Mouse (Mus musculus): ENCODE measurements around the gene Mall. TPM values are rescaled to one million over a fixed set of nuclear protein-coding genes. Genes with fewer than 3 reads are reported as not detected.
A peak's percentile ranks its signal among the peaks of the same experiment; 100 is the strongest.

The Mall gene
- total and polyA plus RNA-seq, 3 experiments, result 0.11 TPM; not detected in 2

DNA sequence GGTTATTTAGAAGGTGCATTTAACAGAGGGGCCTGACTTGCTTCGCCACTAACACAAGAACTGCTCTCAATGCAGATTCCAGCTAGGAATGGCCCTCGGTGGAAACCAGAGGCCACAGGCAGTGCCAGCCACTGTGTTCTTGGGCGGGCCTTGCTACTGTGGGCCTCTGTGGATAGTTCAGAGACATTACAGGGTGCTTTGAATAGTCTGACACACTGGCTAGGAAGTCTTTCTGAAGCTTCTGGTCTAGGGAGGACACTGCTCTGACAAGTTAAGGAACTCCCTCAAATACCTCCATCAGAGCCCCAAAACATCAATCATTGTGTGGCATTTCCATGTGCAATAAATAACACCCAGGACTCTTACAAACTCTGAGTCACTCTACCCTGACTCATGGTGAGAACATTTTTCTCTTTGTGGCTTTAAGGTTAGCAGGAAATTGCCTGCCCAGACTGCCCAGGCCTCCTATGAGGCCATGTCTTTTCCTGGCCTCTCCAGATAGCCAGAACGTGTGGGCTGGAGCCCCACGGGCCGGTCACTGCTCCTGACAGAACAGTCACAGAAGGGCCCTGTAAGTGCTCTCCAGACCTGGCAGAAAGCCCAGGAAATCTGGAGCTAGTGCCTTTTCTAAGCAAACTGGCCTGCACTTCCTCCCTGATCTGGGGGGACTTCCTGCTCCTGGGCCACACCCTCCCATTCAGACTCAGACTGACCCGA is 7.4 kb downstream of the Mall start:
- TF ChIP-seq ELF1 (IDR thresholded peaks at IDR 0.05; ENCODE audit: low read depth, low read length) (no peak), RCOR1 (conservative IDR thresholded peaks at IDR 0.05; ENCODE audit: low read depth, low read length) (no peak), RAD21 (IDR thresholded peaks at IDR 0.05; ENCODE audit: low read depth, low read length) (no peak)
- no peak overlapping the region for H3K27ac ChIP-seq (ENCODE audit: insufficient read depth, low read depth)
- H3K4me1 ChIP-seq (ENCODE audit: control insufficient read depth in 1 of 2, insufficient read depth in 2 of 2), result peaks cover 19 to 56% of the 10 kb centered on the region in 2 experiments
- in situ Hi-C loops (cut with MboI; ENCODE audit: low pct_ligation_motif_present, low pct_unique_long_range_greater_than_20kb, low sequenced_read_pairs), result no loop called here
- dilution Hi-C loops (cut with MboI; ENCODE audit: extremely low pct_ligation_motif_present, extremely low pct_unique_long_range_greater_than_20kb, low sequenced_read_pairs), result no loop called here
- DNase-seq (ENCODE audit: extremely low read depth), result no peak
- H3K79me2 ChIP-seq (replicated peaks; ENCODE audit: control insufficient read depth, extremely low read depth, insufficient read depth, poor library complexity, severe bottlenecking), result no peaks in the 10 kb centered on the region
- H3K9me3 ChIP-seq (replicated peaks; ENCODE audit: low read length), result no peaks in the 10 kb centered on the region
- H3K36me3 ChIP-seq (replicated peaks in 1 of 2; ENCODE audit: control insufficient read depth in 1 of 2, insufficient read depth in 1 of 2, low read length in 1 of 2), result no peaks in the 10 kb centered on the region
- peaks cover 1% of the 10 kb centered on the region for H3K27me3 ChIP-seq (replicated peaks)
- no peak overlapping the region for H3K9ac ChIP-seq (ENCODE audit: insufficient read depth, low read depth)
- no peak overlapping the region for H3K4me3 ChIP-seq (replicated peaks in 1 of 3; ENCODE audit: low read depth in 2 of 3, low read length in 2 of 3, poor library complexity in 1 of 3)
- H3K4me2 ChIP-seq (ENCODE audit: insufficient read depth, low read depth, poor library complexity, severe bottlenecking), result no peak overlapping the region

GRCm38 (mm10) chr2:127718839-127719468 is 10.8 kb downstream of the Mall start:
- H3K9me3 ChIP-seq (replicated peaks; ENCODE audit: low read length), result no peaks in the 10 kb centered on the region
- dilution Hi-C loops (cut with MboI; ENCODE audit: extremely low pct_ligation_motif_present, extremely low pct_unique_long_range_greater_than_20kb, low sequenced_read_pairs), result no loop called here
- H3K27ac ChIP-seq (ENCODE audit: insufficient read depth, low read depth), result no peak overlapping the region
- H3K9ac ChIP-seq (ENCODE audit: insufficient read depth, low read depth), result no peak overlapping the region
- DNase-seq (ENCODE audit: extremely low read depth), result peak; percentile 62
- H3K4me2 ChIP-seq (ENCODE audit: insufficient read depth, low read depth, poor library complexity, severe bottlenecking), result peak overlapping the region; percentile 27
- peak; percentile 79 for TF ChIP-seq IRF4 (IDR thresholded peaks at IDR 0.05; ENCODE audit: low read depth, low read length)
- TF ChIP-seq KAT2A (IDR thresholded peaks at IDR 0.05; ENCODE audit: insufficient replicate concordance, low read length), result no peak
- TF ChIP-seq MAFK (IDR thresholded peaks at IDR 0.05; ENCODE audit: insufficient replicate concordance, low read length), result no peak
- H3K4me1 ChIP-seq (ENCODE audit: control insufficient read depth in 1 of 2, insufficient read depth in 2 of 2), result peaks cover 19 to 55% of the 10 kb centered on the region in 2 experiments
- peaks cover 1% of the 10 kb centered on the region for H3K27me3 ChIP-seq (replicated peaks)
- no peaks in the 10 kb centered on the region for H3K36me3 ChIP-seq (replicated peaks in 1 of 2; ENCODE audit: control insufficient read depth in 1 of 2, insufficient read depth in 1 of 2, low read length in 1 of 2)
- no peak overlapping the region for H3K4me3 ChIP-seq (replicated peaks in 1 of 3; ENCODE audit: low read depth in 2 of 3, low read length in 2 of 3, poor library complexity in 1 of 3)
- in situ Hi-C loops (cut with MboI; ENCODE audit: low pct_ligation_motif_present, low pct_unique_long_range_greater_than_20kb, low sequenced_read_pairs), result no loop called here
- H3K79me2 ChIP-seq (replicated peaks; ENCODE audit: control insufficient read depth, extremely low read depth, insufficient read depth, poor library complexity, severe bottlenecking), result no peaks in the 10 kb centered on the region

GRCm38 (mm10) chr2:127714726-127715125 is 15.0 kb downstream of the Mall start:
- no peaks in the 10 kb centered on the region for H3K9me3 ChIP-seq (replicated peaks; ENCODE audit: low read length)
- peaks cover 10% of the 10 kb centered on the region for H3K27me3 ChIP-seq (replicated peaks)
- H3K4me2 ChIP-seq (ENCODE audit: insufficient read depth, low read depth, poor library complexity, severe bottlenecking), result no peak overlapping the region
- no peak for TF ChIP-seq ZMIZ1 (IDR thresholded peaks at IDR 0.05; ENCODE audit: low read depth, low read length)
- TF ChIP-seq ZC3H11A (IDR thresholded peaks at IDR 0.05; ENCODE audit: low read depth, low read length), result no peak
- no peak for TF ChIP-seq TCF12 (IDR thresholded peaks at IDR 0.05; ENCODE audit: low read depth, low read length)
- TF ChIP-seq USF2 (conservative IDR thresholded peaks at IDR 0.05; ENCODE audit: low read depth, low read length), result no peak
- TF ChIP-seq BHLHE40 (IDR thresholded peaks at IDR 0.05; ENCODE audit: low read depth, low read length), result no peak
- TF ChIP-seq HCFC1 (IDR thresholded peaks at IDR 0.05; ENCODE audit: low read depth, low read length), result no peak
- no peak for TF ChIP-seq CHD2 (IDR thresholded peaks at IDR 0.05; ENCODE audit: low read length)
- TF ChIP-seq EP300 (IDR thresholded peaks at IDR 0.05; ENCODE audit: low read length), result no peak
- no peak overlapping the region for H3K27ac ChIP-seq (ENCODE audit: insufficient read depth, low read depth)
- H3K9ac ChIP-seq (ENCODE audit: insufficient read depth, low read depth), result no peak overlapping the region
- H3K36me3 ChIP-seq (replicated peaks in 1 of 2; ENCODE audit: control insufficient read depth in 1 of 2, insufficient read depth in 1 of 2, low read length in 1 of 2), result no peaks in the 10 kb centered on the region
- no peak overlapping the region for H3K4me3 ChIP-seq (replicated peaks in 1 of 3; ENCODE audit: low read depth in 2 of 3, low read length in 2 of 3, poor library complexity in 1 of 3)
- H3K4me1 ChIP-seq (ENCODE audit: control insufficient read depth in 1 of 2, insufficient read depth in 2 of 2), result peaks cover 7 to 30% of the 10 kb centered on the region in 2 experiments
- dilution Hi-C loops (cut with MboI; ENCODE audit: extremely low pct_ligation_motif_present, extremely low pct_unique_long_range_greater_than_20kb, low sequenced_read_pairs) (no loop called here), in situ Hi-C loops (cut with MboI; ENCODE audit: low pct_ligation_motif_present, low pct_unique_long_range_greater_than_20kb, low sequenced_read_pairs) (no loop called here)
- DNase-seq (ENCODE audit: extremely low read depth), result no peak
- H3K79me2 ChIP-seq (replicated peaks; ENCODE audit: control insufficient read depth, extremely low read depth, insufficient read depth, poor library complexity, severe bottlenecking), result no peaks in the 10 kb centered on the region
